Mouse (Mus musculus): ENCODE data around the gene Prn. TPM values are rescaled to one million over a fixed set of nuclear protein-coding genes. Genes with fewer than 3 reads are reported as not detected.

The Prn gene
- polyA plus RNA-seq, 1 experiment: not detected

GRCm38 (mm10) chr2:131906266-131906665, 3.5 kb upstream of the Prn start:
- no peak for DNase-seq (ENCODE audit: extremely low spot score in 1 of 2, low spot score in 1 of 2)

- no peak for DNase-seq (ENCODE audit: extremely low spot score in 1 of 2, low spot score in 1 of 2)
Measured at GRCm38 (mm10) chr2:131906846-131907245, 2.9 kb upstream of the Prn start.

GRCm38 (mm10) chr2:131907311-131907710, 2.4 kb upstream of the Prn start:
- DNase-seq (ENCODE audit: extremely low spot score in 1 of 2, low spot score in 1 of 2): no peak

GRCm38 (mm10) chr2:131908351-131908861, 1.4 kb upstream of the Prn start:
- no peak for DNase-seq (ENCODE audit: extremely low spot score in 1 of 2, low spot score in 1 of 2)

DNA sequence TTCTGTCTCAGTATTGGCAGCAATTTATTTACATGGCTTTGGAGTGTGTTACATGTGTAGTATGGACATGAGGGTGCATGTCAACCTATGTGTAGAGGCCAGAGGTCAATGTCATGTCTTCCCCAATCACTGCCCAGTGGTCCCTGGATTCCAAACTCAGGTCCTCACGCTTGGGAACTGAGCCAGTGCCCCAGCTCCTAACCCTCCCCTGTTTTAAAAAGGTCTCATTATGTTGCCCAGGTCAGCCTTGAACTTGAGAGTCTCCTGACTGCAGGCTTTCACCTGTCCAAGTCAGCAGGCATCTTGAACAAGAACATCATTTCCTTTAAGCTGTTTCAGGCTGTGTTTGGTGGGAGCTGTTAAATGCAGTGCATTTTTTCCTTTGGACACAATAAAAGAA, 851 bp upstream of the Prn start:
- no peak for DNase-seq (ENCODE audit: extremely low spot score in 1 of 2, low spot score in 1 of 2)

- no peak for DNase-seq (ENCODE audit: extremely low spot score in 1 of 2, low spot score in 1 of 2)
Measured at GRCm38 (mm10) chr2:131910847-131911246, 1.1 kb downstream of the Prn start.

GRCm38 (mm10) chr2:131911341-131911740, 1.6 kb downstream of the Prn start:
- DNase-seq (ENCODE audit: extremely low spot score in 1 of 2, low spot score in 1 of 2): no peak

GRCm38 (mm10) chr2:131912526-131913258, 2.9 kb downstream of the Prn start:
- DNase-seq (ENCODE audit: extremely low spot score in 1 of 2, low spot score in 1 of 2): no peak

GRCm38 (mm10) chr2:131932275-131932902, 22.6 kb downstream of the Prn start:
- no peak for DNase-seq (ENCODE audit: extremely low spot score in 1 of 2, low spot score in 1 of 2)

GRCm38 (mm10) chr2:131933013-131933412, 23.3 kb downstream of the Prn start:
- DNase-seq (ENCODE audit: extremely low spot score in 1 of 2, low spot score in 1 of 2): no peak

GRCm38 (mm10) chr2:131933598-131933997, 23.8 kb downstream of the Prn start:
- DNase-seq (ENCODE audit: extremely low spot score in 1 of 2, low spot score in 1 of 2): peak in 1 of 2 experiments; percentile 34

DNA sequence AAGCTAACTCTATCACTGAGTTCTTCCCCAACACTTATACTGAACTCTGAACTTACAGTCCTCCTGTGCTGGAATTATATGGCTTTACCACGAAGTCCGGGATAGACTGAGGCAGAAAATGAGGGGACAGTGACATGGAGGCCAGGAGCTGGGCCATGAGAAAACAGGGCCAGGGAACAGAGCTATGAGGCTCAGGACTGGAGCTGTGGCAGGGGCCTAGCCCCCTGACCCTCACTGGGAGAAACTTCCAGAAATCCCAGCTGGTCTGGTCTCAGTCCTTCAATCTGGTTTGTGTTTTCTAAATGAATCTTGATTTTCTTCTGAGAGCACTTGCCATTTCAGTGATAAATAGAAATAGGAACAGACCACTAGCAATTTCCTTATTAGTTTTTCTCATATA, 24.5 kb downstream of the Prn start:
- DNase-seq (ENCODE audit: extremely low spot score in 1 of 2, low spot score in 1 of 2): no peak

DNA sequence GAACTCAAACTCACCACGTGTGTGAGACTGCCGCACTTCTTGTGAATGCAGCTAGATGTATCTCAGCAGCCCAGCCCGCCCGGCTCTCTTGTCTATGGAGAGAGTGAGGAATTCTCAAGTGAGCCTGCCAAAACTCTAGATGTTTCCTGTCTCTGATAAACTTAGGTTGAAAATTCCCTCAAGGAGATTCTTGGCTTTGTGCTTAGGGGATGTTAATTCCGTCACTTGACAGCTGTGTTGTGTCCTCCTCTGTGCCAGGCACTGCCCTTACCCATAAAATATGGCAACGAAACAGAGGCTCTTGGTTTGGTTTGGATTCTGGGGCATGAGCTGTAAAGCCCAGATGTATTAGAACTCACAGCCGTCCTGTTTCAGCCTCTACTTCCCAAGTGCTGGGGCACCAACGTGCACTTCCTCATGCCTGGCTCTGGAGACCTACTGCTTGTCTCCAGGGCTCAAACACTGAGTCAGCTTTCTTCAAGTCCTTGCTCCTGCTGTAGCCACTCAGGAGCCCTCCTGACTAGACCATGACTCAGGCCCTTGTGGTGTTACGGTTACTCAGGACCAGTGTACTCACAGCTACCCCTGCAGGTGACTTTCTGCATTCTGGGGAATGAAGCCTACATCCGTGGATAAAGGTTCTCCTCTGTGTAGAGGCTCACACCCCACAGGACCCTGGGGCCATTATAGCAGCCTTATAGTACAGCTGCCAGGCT, 25.8 kb downstream of the Prn start:
- DNase-seq (ENCODE audit: extremely low spot score in 1 of 2, low spot score in 1 of 2): no peak

- no peak for DNase-seq (ENCODE audit: extremely low spot score in 1 of 2, low spot score in 1 of 2)
Measured at GRCm38 (mm10) chr2:131936410-131936809, 26.7 kb downstream of the Prn start.

DNA sequence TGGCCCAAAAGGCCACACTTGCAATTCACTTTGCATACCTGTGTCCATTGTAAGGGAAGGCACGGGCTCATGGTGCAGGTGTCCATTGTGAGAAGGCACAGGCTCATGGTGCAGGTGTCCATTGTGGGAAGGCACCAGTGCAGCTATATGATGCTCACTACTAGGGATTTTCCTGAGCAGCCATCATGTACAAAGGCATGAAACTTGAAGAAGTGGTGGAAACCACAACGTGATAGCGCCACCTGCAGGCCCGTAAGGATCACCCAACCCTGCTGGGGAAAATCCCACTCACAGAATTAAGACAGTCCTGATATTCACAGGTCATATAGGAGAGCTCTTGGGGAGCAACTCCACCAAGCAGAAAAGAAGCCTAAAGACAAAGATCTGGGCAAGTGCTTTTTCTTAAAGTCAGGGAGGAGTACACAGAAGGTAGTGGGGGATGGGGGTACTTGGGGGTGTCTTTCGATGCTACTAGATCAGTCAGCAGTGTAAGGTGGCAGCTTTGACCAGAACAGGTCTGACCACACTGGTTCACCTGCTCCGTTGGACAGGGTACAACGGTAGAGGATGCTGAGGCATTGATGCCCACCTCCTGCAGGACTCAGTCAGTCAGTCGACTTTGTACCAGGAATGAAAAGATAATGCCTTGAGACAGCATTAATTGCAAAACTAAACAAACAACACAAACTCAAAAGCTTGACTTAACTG, 29.8 kb downstream of the Prn start:
- DNase-seq (ENCODE audit: extremely low spot score in 1 of 2, low spot score in 1 of 2): peak in 1 of 2 experiments; percentile 82

GRCm38 (mm10) chr2:131940506-131940905, 30.7 kb downstream of the Prn start:
- DNase-seq (ENCODE audit: extremely low spot score in 1 of 2, low spot score in 1 of 2): no peak

GRCm38 (mm10) chr2:131941501-131941900, 31.7 kb downstream of the Prn start:
- DNase-seq (ENCODE audit: extremely low spot score in 1 of 2, low spot score in 1 of 2): no peak

- no peak for DNase-seq (ENCODE audit: extremely low spot score in 1 of 2, low spot score in 1 of 2)
Measured at GRCm38 (mm10) chr2:131944370-131944769, 34.6 kb downstream of the Prn start.

DNA sequence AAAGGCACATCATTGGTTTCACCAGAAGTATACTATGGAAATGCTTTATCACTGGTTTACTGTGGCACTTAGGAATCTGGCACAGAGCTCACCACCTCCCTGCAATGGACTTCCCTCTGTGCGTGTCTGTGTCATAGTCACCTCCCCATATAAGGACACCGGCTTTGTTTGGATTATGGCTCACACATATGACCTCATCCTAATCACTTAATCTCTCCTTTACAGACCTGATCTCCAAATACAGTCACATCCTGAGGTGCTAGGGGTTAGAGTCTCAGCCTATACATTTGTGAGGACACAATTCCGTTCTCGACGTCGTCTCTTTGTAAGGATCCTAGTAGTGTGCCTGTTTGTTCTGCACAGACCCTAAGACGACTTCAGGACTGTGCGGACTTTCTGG, 35.5 kb downstream of the Prn start:
- no peak for DNase-seq (ENCODE audit: extremely low spot score in 1 of 2, low spot score in 1 of 2)

DNA sequence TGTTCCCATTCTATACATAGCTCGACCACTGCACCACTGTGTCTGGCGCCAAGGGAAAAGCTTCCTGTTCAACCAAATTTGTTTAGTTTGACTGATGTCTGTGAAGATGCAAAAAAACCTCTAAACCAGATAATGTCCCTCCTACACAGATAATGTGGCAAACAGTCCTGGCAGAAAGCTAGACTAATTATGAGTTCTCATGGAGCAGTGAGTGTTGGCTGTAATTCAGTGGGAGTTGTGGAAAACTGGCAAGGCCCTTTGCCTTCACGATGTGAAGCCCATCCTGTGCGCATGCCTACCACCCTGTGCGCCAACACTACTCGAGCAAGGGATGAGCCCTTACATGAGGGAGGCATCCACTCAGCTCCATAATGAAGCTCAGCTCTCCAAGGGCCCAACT, 36.0 kb downstream of the Prn start:
- no peak for DNase-seq (ENCODE audit: extremely low spot score in 1 of 2, low spot score in 1 of 2)

DNA sequence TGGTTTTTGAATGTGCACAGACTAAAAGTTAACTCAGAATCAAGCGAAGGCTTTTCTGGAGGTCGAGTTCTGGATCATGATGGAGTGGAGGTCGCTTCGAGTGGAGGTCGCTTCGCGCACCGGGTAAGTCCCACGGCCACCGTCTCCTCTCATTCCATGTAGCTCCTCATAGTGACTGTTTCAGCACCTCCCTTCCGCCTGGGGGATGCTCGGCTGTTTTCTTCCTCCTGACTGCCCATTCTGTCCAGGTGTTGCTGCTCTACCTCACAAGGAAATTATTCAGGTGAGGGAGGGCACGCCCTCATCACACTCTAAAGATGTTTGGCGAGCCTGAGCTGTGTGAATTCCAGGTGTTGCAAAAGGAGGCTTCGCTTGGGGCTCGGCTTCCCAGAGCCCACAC, 36.6 kb downstream of the Prn start:
- DNase-seq (ENCODE audit: extremely low spot score in 1 of 2, low spot score in 1 of 2): no peak
